Mouse (Mus musculus): ENCODE measurements at regions not wholly inside any gene's neighbourhood (a gene's known extent, or its start where the extent isn't known, plus 50 kb on each side); places are given as distances from the start of the nearest gene placed in this dataset.

GRCm38 (mm10) chr3:136450986-136451774 lies 125.3 kb upstream of the Bank1 start:
- TF ChIP-seq POLR2A (IDR thresholded peaks at IDR 0.05; ENCODE audit: low read depth, low read length) (no peak), CTCF (conservative IDR thresholded peaks at IDR 0.05; ENCODE audit: insufficient read depth, insufficient read length, low read depth, low read length) (no peak)
